Mouse (Mus musculus) brain, embryonic 14.5 days (tissue): ENCODE measurements at regions not wholly inside any gene's neighbourhood (a gene's known extent, or its start where the extent isn't known, plus 50 kb on each side); places are given as distances from the start of the nearest gene placed in this dataset.

Source experiments
- DNase-seq: peaks from one replicate; pipeline ENCODE4 v3.0.0-alpha.2; 2011; ENCODE audit warnings: low read depth
- CTCF ChIP-seq: fragments of 200-500 bp; IDR thresholded peaks from 2 replicates; pipeline ENCODE4 v1.5.1; 2012; ENCODE audit warnings: inconsistent platforms, mild to moderate bottlenecking, moderate library complexity, borderline replicate concordance; ENCODE audit not compliant: insufficient read depth, insufficient read length; ENCODE audit errors: extremely low read depth
- POLR2A ChIP-seq: fragments of 200-500 bp; IDR thresholded peaks from 2 replicates; pipeline ENCODE4 v1.6.1; 2012; ENCODE audit warnings: mild to moderate bottlenecking, inconsistent platforms, borderline replicate concordance; ENCODE audit not compliant: poor library complexity, insufficient read depth, insufficient read length, severe bottlenecking; ENCODE audit errors: extremely low read depth

- no peak for TF ChIP-seq CTCF
- TF ChIP-seq POLR2A: no peak
- DNase-seq: no peak
These were observed 607.0 kb upstream of the Steap1 start for GRCm38 (mm10) chr5:6356161-6356560.

GRCm38 (mm10) chr5:6347279-6347678 is 598.2 kb upstream of the Steap1 start:
- no peak for DNase-seq
- no peak for TF ChIP-seq CTCF
- TF ChIP-seq POLR2A: no peak

- TF ChIP-seq POLR2A: no peak
- TF ChIP-seq CTCF: no peak
- DNase-seq: no peak
These were observed 595.6 kb upstream of the Steap1 start for GRCm38 (mm10) chr5:6344751-6345150.

- no peak for TF ChIP-seq POLR2A
- TF ChIP-seq CTCF: no peak
These were observed 580.5 kb upstream of the Steap1 start for GRCm38 (mm10) chr5:6329611-6330010.

DNA sequence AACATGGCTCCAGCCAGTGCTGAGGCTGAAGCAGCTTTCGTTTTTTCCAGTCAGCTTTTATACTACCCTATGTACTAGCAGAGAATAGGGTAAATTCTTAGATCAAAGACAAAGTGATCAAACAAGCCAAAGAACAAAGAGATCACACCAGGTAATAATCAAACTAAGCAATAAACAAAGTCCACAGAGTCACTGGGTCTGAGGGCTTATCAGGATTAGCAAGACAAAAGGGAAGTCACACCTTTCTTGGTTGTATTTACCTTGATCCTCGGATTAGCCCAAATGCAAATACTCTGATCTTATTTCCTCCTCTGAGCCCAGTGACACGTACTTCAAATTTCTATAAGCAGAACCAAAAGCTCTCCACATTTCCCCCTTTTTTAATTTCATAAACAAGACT is 579.4 kb upstream of the Steap1 start:
- DNase-seq: no peak
- TF ChIP-seq CTCF (no peak), POLR2A (no peak)

More at GRCm38 (mm10) chr5:6329611-6330010, 580.5 kb upstream of the Steap1 start:
- no peak for DNase-seq

DNA sequence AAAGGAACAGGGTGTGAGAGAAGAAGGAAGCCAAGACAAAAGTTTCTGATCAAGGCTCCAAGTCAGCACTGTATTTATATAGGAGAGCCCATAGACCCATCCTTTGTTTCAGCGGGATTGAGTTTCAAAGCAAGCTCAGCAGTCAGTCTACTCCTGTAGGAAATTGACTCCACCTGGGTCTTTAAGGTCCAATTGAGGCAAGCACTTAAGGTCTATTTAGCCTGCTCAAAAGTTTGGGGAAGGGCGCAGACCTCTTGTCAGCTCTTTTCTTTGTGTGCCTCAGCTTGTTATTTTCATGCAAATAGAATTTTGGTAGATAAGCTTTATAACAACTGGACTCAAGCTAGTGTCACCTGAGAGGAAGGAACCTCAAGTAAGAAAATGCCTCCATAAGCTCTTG is 549.4 kb upstream of the Steap1 start:
- TF ChIP-seq POLR2A: no peak
- no peak for TF ChIP-seq CTCF
- DNase-seq: no peak

GRCm38 (mm10) chr5:6294336-6294735 is 545.2 kb upstream of the Steap1 start:
- TF ChIP-seq CTCF (no peak), POLR2A (no peak)
- DNase-seq: peak; percentile 50

DNA sequence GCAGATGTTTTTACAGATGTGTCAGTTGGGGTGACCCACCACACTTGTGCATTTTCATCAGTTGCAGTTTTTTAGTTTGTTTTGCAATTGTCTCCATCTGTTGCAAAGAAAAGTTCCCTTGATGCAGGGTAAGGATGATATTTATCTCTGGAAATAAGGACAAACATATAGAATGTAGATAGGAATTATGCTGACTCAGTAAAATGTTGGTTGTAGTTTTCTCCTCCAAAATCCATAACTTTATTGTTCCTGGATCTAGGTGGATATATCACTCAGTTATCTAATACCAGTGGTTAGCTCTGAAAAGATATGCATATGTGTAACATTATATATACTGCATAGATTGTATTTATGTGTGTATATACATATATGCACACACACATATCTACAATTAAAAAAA is 502.1 kb upstream of the Steap1 start:
- TF ChIP-seq POLR2A (no peak), CTCF (no peak)
- no peak for DNase-seq
